Mouse (Mus musculus) limb, embryonic 15.5 days (tissue): ENCODE measurements at regions not wholly inside any gene's neighbourhood (a gene's known extent, or its start where the extent isn't known, plus 50 kb on each side); places are given as distances from the start of the nearest gene placed in this dataset.

Experiments used
- ATAC-seq: fragments of 200-750 bp; cut with Nextera tagmentation; 2 replicates; pipeline ENCODE4 v1.8.0; 2017; ENCODE audit warnings: low read depth, moderate TSS enrichment; ENCODE audit not compliant: insufficient number of reproducible peaks, low FRiP score, low TSS enrichment
- H3K27ac ChIP-seq: fragments of 300-500 bp; sonication (generic); 2 replicates; pipeline ENCODE4 v1.5.1; 2015; ENCODE audit warnings: moderate library complexity, mild to moderate bottlenecking, inconsistent platforms
- H3K27me3 ChIP-seq: fragments of 300-500 bp; sonication (generic); 2 replicates; pipeline ENCODE4 v1.6.1; 2015; ENCODE audit warnings: inconsistent platforms
- H3K36me3 ChIP-seq: fragments of 300-500 bp; sonication (generic); 2 replicates; pipeline ENCODE4 v1.6.1; 2015; ENCODE audit warnings: inconsistent platforms
- H3K4me1 ChIP-seq: fragments of 300-500 bp; sonication (generic); 2 replicates; pipeline ENCODE4 v1.6.1; 2015; ENCODE audit warnings: inconsistent platforms
- H3K4me2 ChIP-seq: fragments of 300-500 bp; sonication (generic); 2 replicates; pipeline ENCODE4 v1.6.1; 2015; ENCODE audit warnings: mild to moderate bottlenecking, inconsistent platforms
- H3K4me3 ChIP-seq: fragments of 300-500 bp; sonication (generic); 2 replicates; pipeline ENCODE4 v1.5.1; 2015; ENCODE audit warnings: mild to moderate bottlenecking, inconsistent platforms
- H3K9ac ChIP-seq: fragments of 300-500 bp; sonication (generic); 2 replicates; pipeline ENCODE4 v1.6.1; 2015; ENCODE audit warnings: inconsistent platforms
- H3K9me3 ChIP-seq: fragments of 300-500 bp; sonication (generic); 2 replicates; pipeline ENCODE4 v1.6.1; 2016; ENCODE audit warnings: inconsistent platforms
- WGBS: fragments of 180-500 bp; shearing (Covaris S2); methylation state at CpG from one replicate; pipeline ENCODE4 v1.1.7; 2015; 5-methylcytosine and 5-hydroxymethylcytosine counted together

GRCm38 (mm10) chrX:167152611-167153010 is 56.5 kb downstream of the Tmsb4x start:
- Histone ChIP-seq H3K27me3 (peaks cover 11% of the 10 kb centered on the region), H3K4me3 (no peak overlapping the region), H3K36me3 (no peaks in the 10 kb centered on the region), H3K4me1 (peaks cover 4% of the 10 kb centered on the region; the same call in 1 of the 2 replicates), H3K4me2 (no peak overlapping the region), H3K9me3 (no peaks in the 10 kb centered on the region), H3K27ac (no peak overlapping the region), H3K9ac (no peak overlapping the region)
- no peak for ATAC-seq
- WGBS: 76% methylated on average over 4 of the region's 4 CpGs

GRCm38 (mm10) chrX:167151341-167151740 is 57.8 kb downstream of the Tmsb4x start:
- Histone ChIP-seq H3K9me3 (no peaks in the 10 kb centered on the region), H3K27me3 (peaks cover 16% of the 10 kb centered on the region), H3K4me3 (no peak overlapping the region), H3K27ac (no peak overlapping the region), H3K4me2 (no peak overlapping the region), H3K4me1 (peaks cover 4% of the 10 kb centered on the region; the same call in 1 of the 2 replicates), H3K36me3 (no peaks in the 10 kb centered on the region), H3K9ac (no peak overlapping the region)
- WGBS: 66% methylated on average over 3 of the region's 3 CpGs
- no peak for ATAC-seq

- Histone ChIP-seq H3K27me3 (peaks cover 16% of the 10 kb centered on the region), H3K27ac (no peak overlapping the region), H3K9ac (no peak overlapping the region), H3K36me3 (no peaks in the 10 kb centered on the region), H3K9me3 (no peaks in the 10 kb centered on the region), H3K4me3 (no peak overlapping the region), H3K4me1 (peaks cover 4% of the 10 kb centered on the region; the same call in 1 of the 2 replicates), H3K4me2 (no peak overlapping the region)
- no peak for ATAC-seq
- WGBS: 88% methylated on average over 4 of the region's 4 CpGs
Measured at GRCm38 (mm10) chrX:167149400-167149799, 59.7 kb downstream of the Tmsb4x start.

GRCm38 (mm10) chrX:167146513-167147360 is 62.4 kb downstream of the Tmsb4x start:
- WGBS: 63% methylated on average over 8 of the region's 8 CpGs
- Histone ChIP-seq H3K9ac (no peak overlapping the region), H3K4me3 (no peak overlapping the region), H3K36me3 (no peaks in the 10 kb centered on the region), H3K27me3 (peaks cover 9% of the 10 kb centered on the region), H3K4me2 (no peak overlapping the region), H3K4me1 (no peaks in the 10 kb centered on the region), H3K27ac (no peak overlapping the region), H3K9me3 (no peaks in the 10 kb centered on the region)
- no peak for ATAC-seq

GRCm38 (mm10) chrX:167145508-167146182 is 63.5 kb downstream of the Tmsb4x start:
- no peak for ATAC-seq
- WGBS: 81% methylated on average over 11 of the region's 11 CpGs
- H3K4me3 ChIP-seq: no peak overlapping the region

GRCm38 (mm10) chrX:167139110-167139509 is 70.0 kb downstream of the Tmsb4x start:
- Histone ChIP-seq H3K36me3 (no peaks in the 10 kb centered on the region), H3K27ac (no peak overlapping the region), H3K9ac (no peak overlapping the region), H3K4me3 (no peak overlapping the region), H3K4me2 (no peak overlapping the region), H3K9me3 (no peaks in the 10 kb centered on the region), H3K27me3 (peaks cover 5% of the 10 kb centered on the region; the same call in 1 of the 2 replicates), H3K4me1 (no peaks in the 10 kb centered on the region)
- 74% methylated on average over 2 of the region's 2 CpGs for WGBS
- ATAC-seq: no peak

More at GRCm38 (mm10) chrX:167145508-167146182, 63.5 kb downstream of the Tmsb4x start:
- no peak overlapping the region; the same call in 1 of the 2 replicates for H3K27ac ChIP-seq
- H3K9ac ChIP-seq: no peak overlapping the region
- no peak overlapping the region for H3K4me2 ChIP-seq
- no peaks in the 10 kb centered on the region for H3K36me3 ChIP-seq
- no peaks in the 10 kb centered on the region for H3K4me1 ChIP-seq
- no peaks in the 10 kb centered on the region for H3K9me3 ChIP-seq
- H3K27me3 ChIP-seq: peaks cover 9% of the 10 kb centered on the region

GRCm38 (mm10) chrX:167134250-167134649 is 74.9 kb downstream of the Tmsb4x start:
- WGBS: 89% methylated on average over 3 of the region's 3 CpGs
- H3K36me3 ChIP-seq: no peaks in the 10 kb centered on the region
- no peak overlapping the region for H3K9ac ChIP-seq
- no peak overlapping the region for H3K4me2 ChIP-seq
- H3K4me3 ChIP-seq: no peak overlapping the region
- no peak overlapping the region for H3K27ac ChIP-seq
- no peak for ATAC-seq
- no peaks in the 10 kb centered on the region for H3K4me1 ChIP-seq
- peaks cover 26% of the 10 kb centered on the region for H3K27me3 ChIP-seq
- no peaks in the 10 kb centered on the region for H3K9me3 ChIP-seq

GRCm38 (mm10) chrX:167132989-167133395 is 76.1 kb downstream of the Tmsb4x start:
- Histone ChIP-seq H3K27me3 (peaks cover 23% of the 10 kb centered on the region), H3K36me3 (no peaks in the 10 kb centered on the region), H3K9me3 (no peaks in the 10 kb centered on the region), H3K27ac (no peak overlapping the region), H3K4me2 (no peak overlapping the region), H3K4me3 (no peak overlapping the region), H3K9ac (no peak overlapping the region), H3K4me1 (no peaks in the 10 kb centered on the region)
- 71% methylated on average over 4 of the region's 4 CpGs for WGBS
- no peak for ATAC-seq

GRCm38 (mm10) chrX:167131317-167131716 is 77.8 kb downstream of the Tmsb4x start:
- 81% methylated on average over 3 of the region's 3 CpGs for WGBS
- H3K27me3 ChIP-seq: peaks cover 27% of the 10 kb centered on the region

GRCm38 (mm10) chrX:167130601-167131000 is 78.5 kb downstream of the Tmsb4x start:
- ATAC-seq: no peak
- Histone ChIP-seq H3K4me1 (no peaks in the 10 kb centered on the region), H3K4me3 (no peak overlapping the region), H3K27ac (no peak overlapping the region), H3K9ac (no peak overlapping the region), H3K4me2 (no peak overlapping the region), H3K36me3 (no peaks in the 10 kb centered on the region), H3K9me3 (no peaks in the 10 kb centered on the region), H3K27me3 (peaks cover 27% of the 10 kb centered on the region)
- WGBS: 77% methylated on average over 5 of the region's 5 CpGs

More at GRCm38 (mm10) chrX:167131317-167131716, 77.8 kb downstream of the Tmsb4x start:
- H3K27ac ChIP-seq: no peak overlapping the region
- no peak overlapping the region for H3K9ac ChIP-seq
- no peaks in the 10 kb centered on the region for H3K9me3 ChIP-seq
- H3K4me2 ChIP-seq: no peak overlapping the region
- H3K4me3 ChIP-seq: no peak overlapping the region
- no peak for ATAC-seq
- no peaks in the 10 kb centered on the region for H3K4me1 ChIP-seq
- no peaks in the 10 kb centered on the region for H3K36me3 ChIP-seq

GRCm38 (mm10) chrX:167119288-167119687 is 89.8 kb downstream of the Tmsb4x start:
- no peaks in the 10 kb centered on the region for H3K9me3 ChIP-seq
- 67% methylated on average over 4 of the region's 4 CpGs for WGBS
- H3K4me2 ChIP-seq: no peak overlapping the region
- no peaks in the 10 kb centered on the region for H3K36me3 ChIP-seq
- H3K27ac ChIP-seq: no peak overlapping the region
- peaks cover 13% of the 10 kb centered on the region for H3K27me3 ChIP-seq
- no peak overlapping the region for H3K9ac ChIP-seq
- H3K4me1 ChIP-seq: no peaks in the 10 kb centered on the region
- ATAC-seq: no peak
- H3K4me3 ChIP-seq: no peak overlapping the region

GRCm38 (mm10) chrX:167115096-167115495 is 94.0 kb downstream of the Tmsb4x start:
- Histone ChIP-seq H3K27me3 (peaks cover 13% of the 10 kb centered on the region), H3K27ac (no peak overlapping the region), H3K4me1 (no peaks in the 10 kb centered on the region), H3K9me3 (no peaks in the 10 kb centered on the region), H3K36me3 (no peaks in the 10 kb centered on the region), H3K4me2 (no peak overlapping the region), H3K4me3 (no peak overlapping the region), H3K9ac (no peak overlapping the region)
- ATAC-seq: no peak
- WGBS: 77% methylated on average over 1 of the region's 1 CpGs
